Mouse (Mus musculus): Measurements from ENCODE around the gene Gm20388. TPM values are rescaled to one million over a fixed set of nuclear protein-coding genes. Genes with fewer than 3 reads are reported as not detected.
A peak's percentile ranks its signal among the peaks of the same experiment; 100 is the strongest.

Gene Gm20388
- total RNA-seq, 2 experiments from 2014 or later = 2.4 to 2.6 TPM

- intact Hi-C loops (cut with DNase I) = no loop called here
- no peak for TF ChIP-seq CTCF (IDR thresholded peaks at IDR 0.05)
- no peak overlapping the region for H3K27ac ChIP-seq
- DNase-seq (ENCODE audit: extremely low spot score in 1 of 2, low spot score in 2 of 2) = no peak
- H3K4me3 ChIP-seq = no peak overlapping the region
Measured at GRCm38 (mm10) chr8:120492881-120493220, 582.2 kb downstream of the Gm20388 start.

- intact Hi-C loops (cut with DNase I) = no loop called here
- DNase-seq (ENCODE audit: extremely low spot score in 1 of 2, low spot score in 2 of 2) = no peak
- Histone ChIP-seq H3K27ac (no peak overlapping the region), H3K4me3 (no peak overlapping the region)
- TF ChIP-seq CTCF (IDR thresholded peaks at IDR 0.05) = no peak
Measured at GRCm38 (mm10) chr8:120493508-120494464, 583.1 kb downstream of the Gm20388 start.

- H3K27ac ChIP-seq = 0 out of 2 replicates have a peak overlapping the region, but pooled peaks have one; percentile 36
- intact Hi-C loops (cut with DNase I) = no loop called here
- peak in 1 of 2 experiments; percentile 60 for DNase-seq (ENCODE audit: extremely low spot score in 1 of 2, low spot score in 2 of 2)
- no peak for TF ChIP-seq CTCF (IDR thresholded peaks at IDR 0.05)
- no peak overlapping the region for H3K4me3 ChIP-seq
Measured at GRCm38 (mm10) chr8:120494903-120495302, 584.3 kb downstream of the Gm20388 start.

GRCm38 (mm10) chr8:120495461-120495860 lies 584.8 kb downstream of the Gm20388 start:
- TF ChIP-seq CTCF (IDR thresholded peaks at IDR 0.05) = no peak
- no peak overlapping the region for H3K27ac ChIP-seq
- no peak overlapping the region for H3K4me3 ChIP-seq
- intact Hi-C loops (cut with DNase I) = no loop called here
- no peak for DNase-seq (ENCODE audit: extremely low spot score in 1 of 2, low spot score in 2 of 2)

GRCm38 (mm10) chr8:120496478-120496877 lies 585.8 kb downstream of the Gm20388 start:
- no peak for TF ChIP-seq CTCF (IDR thresholded peaks at IDR 0.05)
- intact Hi-C loops (cut with DNase I) = no loop called here
- DNase-seq (ENCODE audit: extremely low spot score in 1 of 2, low spot score in 2 of 2) = no peak
- H3K4me3 ChIP-seq = no peak overlapping the region
- no peak overlapping the region for H3K27ac ChIP-seq

- no peak for DNase-seq (ENCODE audit: extremely low spot score in 1 of 2, low spot score in 2 of 2)
- no peak for TF ChIP-seq CTCF (IDR thresholded peaks at IDR 0.05)
- H3K4me3 ChIP-seq = no peak overlapping the region
- intact Hi-C loops (cut with DNase I) = no loop called here
- H3K27ac ChIP-seq = no peak overlapping the region
Measured at GRCm38 (mm10) chr8:120497503-120497946, 586.9 kb downstream of the Gm20388 start.

DNA sequence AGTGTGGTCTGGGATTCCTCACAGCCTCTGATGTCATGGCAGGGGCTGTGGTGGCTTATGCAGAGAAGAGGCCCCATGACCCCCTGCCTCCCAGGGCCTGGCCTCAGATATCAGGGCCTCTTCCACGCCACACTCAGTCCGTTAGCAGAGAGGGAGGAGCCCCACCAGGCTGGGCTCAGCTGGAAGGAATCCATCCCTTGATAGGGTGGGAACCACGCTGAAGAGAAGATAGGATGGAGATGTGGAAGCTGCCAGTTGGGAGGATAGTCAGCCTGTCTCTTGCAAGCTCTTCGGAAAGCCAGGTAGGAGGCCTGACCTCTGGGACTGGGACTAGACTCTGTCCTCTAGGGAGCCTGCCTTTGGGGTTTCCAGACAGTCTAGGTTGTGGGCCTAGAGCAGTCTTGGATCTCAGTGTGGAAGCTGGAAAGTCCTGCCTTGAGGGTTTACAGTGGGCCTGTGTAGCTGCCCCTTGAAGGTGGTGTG lies 587.7 kb downstream of the Gm20388 start:
- no peak for TF ChIP-seq CTCF (IDR thresholded peaks at IDR 0.05)
- Histone ChIP-seq H3K27ac (0 out of 2 replicates have a peak overlapping the region, but pooled peaks have one; percentile 6), H3K4me3 (no peak overlapping the region)
- intact Hi-C loops (cut with DNase I) = no loop called here
- DNase-seq (ENCODE audit: extremely low spot score in 1 of 2, low spot score in 2 of 2) = no peak

GRCm38 (mm10) chr8:120498926-120499605 lies 588.4 kb downstream of the Gm20388 start:
- peak; percentile 53 to 68 for DNase-seq (ENCODE audit: extremely low spot score in 1 of 2, low spot score in 2 of 2)
- H3K27ac ChIP-seq = peak overlapping the region; percentile 28; the same call in 1 of the 2 replicates
- no peak for TF ChIP-seq CTCF (IDR thresholded peaks at IDR 0.05)
- intact Hi-C loops (cut with DNase I) = no loop called here
- H3K4me3 ChIP-seq = no peak overlapping the region

- Histone ChIP-seq H3K27ac (no peak overlapping the region), H3K4me3 (no peak overlapping the region)
- no peak for TF ChIP-seq CTCF (IDR thresholded peaks at IDR 0.05)
- intact Hi-C loops (cut with DNase I) = no loop called here
- DNase-seq (ENCODE audit: extremely low spot score in 1 of 2, low spot score in 2 of 2) = no peak
Measured at GRCm38 (mm10) chr8:120500701-120501261, 590.1 kb downstream of the Gm20388 start.

- Histone ChIP-seq H3K27ac (no peak overlapping the region), H3K4me3 (no peak overlapping the region)
- TF ChIP-seq CTCF (IDR thresholded peaks at IDR 0.05) = no peak
- DNase-seq (ENCODE audit: extremely low spot score in 1 of 2, low spot score in 2 of 2) = no peak
- intact Hi-C loops (cut with DNase I) = no loop called here
Measured at GRCm38 (mm10) chr8:120501426-120501825, 590.8 kb downstream of the Gm20388 start.

DNA sequence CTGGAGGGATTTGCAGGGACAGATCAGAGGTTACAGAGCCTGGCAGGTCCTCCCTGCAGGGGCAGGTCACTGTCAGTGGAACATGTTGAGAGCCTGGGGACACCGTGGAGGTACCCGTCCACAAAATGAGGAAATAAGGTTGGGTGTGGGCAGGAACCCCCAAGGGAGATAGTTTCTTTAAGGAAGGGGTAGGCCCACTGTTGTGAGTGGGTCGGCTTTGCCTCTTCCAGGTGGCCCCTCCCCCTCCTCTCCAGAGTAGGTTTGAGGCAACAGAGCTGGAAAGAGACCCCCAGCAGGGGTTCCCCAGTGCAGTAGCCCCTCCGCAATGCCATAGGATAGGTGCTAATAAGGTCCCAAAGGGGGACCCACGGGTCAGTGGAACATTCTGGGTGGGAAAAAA lies 591.8 kb downstream of the Gm20388 start:
- intact Hi-C loops (cut with DNase I) = no loop called here
- Histone ChIP-seq H3K27ac (no peak overlapping the region), H3K4me3 (no peak overlapping the region)
- DNase-seq (ENCODE audit: extremely low spot score in 1 of 2, low spot score in 2 of 2) = no peak
- no peak for TF ChIP-seq CTCF (IDR thresholded peaks at IDR 0.05)
